Mouse (Mus musculus) intestine, embryonic 16.5 days (tissue): Measurements from ENCODE around the gene Phf20. TPM values are rescaled to one million over a fixed set of nuclear protein-coding genes. Genes with fewer than 3 reads are reported as not detected.

Experiments used
- microRNA-seq: library from miRNA; unstranded; fragments of <30 nt; microRNA quantifications from one replicate; pipeline ENCODE4, GENCODE M21; 2016
- polyA plus RNA-seq: library from polyadenylated mRNA; unstranded; fragments of >200 nt; fragmentation: Nextera tagmentation; extraction: Ambion mirVana; gene quantifications from 2 replicates; pipeline ENCODE4 v1.2.1, GENCODE M21; 2015

Phf20 gene
- polyA plus RNA-seq, 1 experiment from 2014 or later: 53.2 TPM

Small RNA genes within 50 kb of the gene (microRNA-seq; reads per million reads assigned to microRNA genes)
- not detected for gene Gm22759

Other genes starting within 250 kb of the Phf20 start
- gene Cep250, start 240.0 kb upstream of the Phf20 start, polyA plus RNA-seq: 11.1 and 12.7 TPM in 2 replicates
- gene 6430550D23Rik, start 188.5 kb upstream of the Phf20 start, polyA plus RNA-seq: 1.7 and 1.9 TPM in 2 replicates
- gene Ergic3, start 188.4 kb upstream of the Phf20 start, polyA plus RNA-seq: 268 and 281 TPM in 2 replicates
- 0.05 and 0.06 TPM in 2 replicates for gene Fer1l4, start 143.5 kb upstream of the Phf20 start, polyA plus RNA-seq
- 1.7 and 2.4 TPM in 2 replicates for gene Spag4, start 131.3 kb upstream of the Phf20 start, polyA plus RNA-seq
- gene Cpne1, start 84.5 kb upstream of the Phf20 start, polyA plus RNA-seq: 35.8 and 41.5 TPM in 2 replicates
- 16.5 and 19.3 TPM in 2 replicates for gene Rbm12, start 84.5 kb upstream of the Phf20 start, polyA plus RNA-seq
- 13.5 and 14.1 TPM in 2 replicates for gene Gm28036, start 69.4 kb upstream of the Phf20 start, polyA plus RNA-seq
- gene Romo1, start 52.4 kb upstream of the Phf20 start, polyA plus RNA-seq: 358 and 367 TPM in 2 replicates
- gene Nfs1, start 52.3 kb upstream of the Phf20 start, polyA plus RNA-seq: 69.0 and 69.2 TPM in 2 replicates
- 450 and 473 TPM in 2 replicates for gene Rbm39, start 16.2 kb upstream of the Phf20 start, polyA plus RNA-seq
- 4.2 and 4.5 TPM in 2 replicates for gene Cnbd2, start 115.8 kb downstream of the Phf20 start, polyA plus RNA-seq
- 48.9 and 56.6 TPM in 2 replicates for gene Scand1, start 116.2 kb downstream of the Phf20 start, polyA plus RNA-seq
- gene Epb41l1, start 224.4 kb downstream of the Phf20 start, polyA plus RNA-seq: 1.7 and 2.0 TPM in 2 replicates